ENCODE assay signal across 8 mouse cellular contexts in genomic region chr1:91251148-91251650, GRCm38 (mm10). TPM values are rescaled to one million over a fixed set of nuclear protein-coding genes. Genes with fewer than 3 reads are reported as not detected.
DNase-seq lines count a peak whose midpoint lies in the region; ATAC-seq and TF ChIP-seq lines count a peak whose summit lies in the region.

No protein-coding gene starts in this region.

- no peaks in the 10 kb centered on the region for H3K27me3 ChIP-seq in kidney, embryonic 14.5 days (ENCODE audit: control insufficient read depth, insufficient read depth, low read length)
- no peaks in the 10 kb centered on the region for H3K27me3 ChIP-seq in heart, embryonic 13.5 days (replicated peaks)
- no peaks in the 10 kb centered on the region for H3K27me3 ChIP-seq in liver, embryonic 12.5 days (replicated peaks)
- H3K27me3 ChIP-seq in small intestine, adult 2 months (ENCODE audit: control insufficient read depth, insufficient read depth, low read length) = no peaks in the 10 kb centered on the region

- 42% methylated on average over 5 of the region's 5 CpGs for WGBS in kidney, embryonic 14.5 days
- WGBS in bone marrow, adult 2 months = 8% methylated on average over 5 of the region's 5 CpGs
- 39% methylated on average over 5 of the region's 5 CpGs for WGBS in heart, embryonic 13.5 days
- 15% methylated on average over 5 of the region's 5 CpGs for WGBS in liver, embryonic 12.5 days (ENCODE audit: insufficient replicate concordance)
- 32% methylated on average over 5 of the region's 5 CpGs for WGBS in small intestine, adult 2 months

- ATAC-seq in kidney, embryonic 14.5 days (ENCODE audit: low FRiP score, low TSS enrichment) = no peak
- ATAC-seq in heart, embryonic 13.5 days (ENCODE audit: extremely low read depth, insufficient number of reproducible peaks, low FRiP score, low TSS enrichment) = no peak
- ATAC-seq in liver, embryonic 12.5 days = no peak

- no peak overlapping the region for H3K27ac ChIP-seq in kidney, embryonic 14.5 days (ENCODE audit: low read depth, low read length)
- H3K27ac ChIP-seq in bone marrow, adult 2 months (ENCODE audit: control insufficient read depth, insufficient read depth, low read depth, low read length, poor library complexity) = peak overlapping the region; percentile 89
- H3K27ac ChIP-seq in heart, embryonic 13.5 days (replicated peaks) = peak overlapping the region; percentile 87
- peak overlapping the region; percentile 92 for H3K27ac ChIP-seq in liver, embryonic 12.5 days
- H3K27ac ChIP-seq in small intestine, adult 2 months (ENCODE audit: insufficient read depth, low read depth, low read length) = peak overlapping the region; percentile 48

- peak overlapping the region; percentile 72 for H3K4me2 ChIP-seq in kidney, embryonic 14.5 days (replicated peaks; ENCODE audit: low read depth, low read length)
- H3K4me2 ChIP-seq in heart, embryonic 13.5 days = peak overlapping the region; percentile 94
- peak overlapping the region; percentile 92 for H3K4me2 ChIP-seq in liver, embryonic 12.5 days

- no peak for DNase-seq in kidney, adult 11 months
- DNase-seq in left cerebral cortex, adult 8-10 months (ENCODE audit: low spot score in 2 of 2) = no peak
- no peak for DNase-seq in ovary, adult 18-20 months (ENCODE audit: low spot score)

- H3K9me3 ChIP-seq in kidney, embryonic 14.5 days (ENCODE audit: control insufficient read depth, low read length) = no peaks in the 10 kb centered on the region
- no peaks in the 10 kb centered on the region for H3K9me3 ChIP-seq in heart, embryonic 13.5 days
- H3K9me3 ChIP-seq in liver, embryonic 12.5 days (replicated peaks) = no peaks in the 10 kb centered on the region

- peaks cover 16% of the 10 kb centered on the region for H3K4me1 ChIP-seq in kidney, embryonic 14.5 days (ENCODE audit: control insufficient read depth, insufficient read depth, low read length)
- H3K4me1 ChIP-seq in bone marrow, adult 2 months (ENCODE audit: control insufficient read depth, insufficient read depth, low read length) = peaks cover 3% of the 10 kb centered on the region; the same call in 1 of the 2 replicates
- peaks cover 41% of the 10 kb centered on the region for H3K4me1 ChIP-seq in heart, embryonic 13.5 days
- H3K4me1 ChIP-seq in liver, embryonic 12.5 days = peaks cover 59% of the 10 kb centered on the region
- peaks cover 19% of the 10 kb centered on the region; the same call in 1 of the 2 replicates for H3K4me1 ChIP-seq in small intestine, adult 2 months (ENCODE audit: control insufficient read depth, insufficient read depth, insufficient read length, low read length)

- TF ChIP-seq CTCF in bone marrow, adult 2 months (IDR thresholded peaks at IDR 0.05; ENCODE audit: control insufficient read depth, insufficient read depth, low read length) = no peak
- no peak for TF ChIP-seq CTCF in small intestine, adult 2 months (IDR thresholded peaks at IDR 0.05; ENCODE audit: extremely low read depth, insufficient read length, insufficient replicate concordance, low read depth, low read length)

- peak overlapping the region; percentile 99 for H3K4me3 ChIP-seq in kidney, embryonic 14.5 days (ENCODE audit: low read length)
- H3K4me3 ChIP-seq in bone marrow, adult 2 months (replicated peaks; ENCODE audit: control insufficient read depth, low read depth, low read length) = peak overlapping the region; percentile 96
- peak overlapping the region; percentile 99 for H3K4me3 ChIP-seq in heart, embryonic 13.5 days
- H3K4me3 ChIP-seq in liver, embryonic 12.5 days = peak overlapping the region; percentile 99
- peak overlapping the region; percentile 78 for H3K4me3 ChIP-seq in small intestine, adult 2 months (ENCODE audit: low read depth, low read length)

- no peak for TF ChIP-seq POLR2A in bone marrow, adult 2 months (IDR thresholded peaks at IDR 0.05; ENCODE audit: borderline replicate concordance, control insufficient read depth, low read depth, low read length)
- TF ChIP-seq POLR2A in small intestine, adult 2 months (IDR thresholded peaks at IDR 0.05; ENCODE audit: low read depth, low read length) = no peak

- H3K36me3 ChIP-seq in kidney, embryonic 14.5 days (ENCODE audit: control insufficient read depth, insufficient read depth, low read length) = 0 out of 2 replicates have a peak, but pooled peaks cover 3% of the 10 kb centered on the region
- peaks cover 10% of the 10 kb centered on the region for H3K36me3 ChIP-seq in heart, embryonic 13.5 days
- peaks cover 16% of the 10 kb centered on the region for H3K36me3 ChIP-seq in liver, embryonic 12.5 days
- 0 out of 2 replicates have a peak, but pooled peaks cover 4% of the 10 kb centered on the region for H3K36me3 ChIP-seq in small intestine, adult 2 months (ENCODE audit: control insufficient read depth, insufficient read depth, low read length)

- H3K9ac ChIP-seq in kidney, embryonic 14.5 days (ENCODE audit: low read depth, low read length) = peak overlapping the region; percentile 97; the same call in 1 of the 2 replicates
- peak overlapping the region; percentile 99 for H3K9ac ChIP-seq in heart, embryonic 13.5 days
- H3K9ac ChIP-seq in liver, embryonic 12.5 days = peak overlapping the region; percentile 99

RNA-seq across cellular contexts. Expression of gene Ube2f, which starts 1.1 kb away (rescaled TPM):
- polyA plus RNA-seq in kidney, embryonic 14.5 days (2014; fragmentation: Nextera tagmentation; extraction: Ambion mirVana) = 72.4 and 80.5 TPM in 2 replicates
- 48.9 and 62.6 TPM in 2 replicates for polyA plus RNA-seq in bone marrow, adult 2 months (2011; ENCODE audit: insufficient read depth, insufficient read length, low replicate concordance, missing spikeins)
- 61.2 and 64.8 TPM in 2 replicates for polyA plus RNA-seq in heart, embryonic 13.5 days (2015; fragmentation: Nextera tagmentation; extraction: Ambion mirVana)
- polyA plus RNA-seq in liver, embryonic 12.5 days (2016; fragmentation: Nextera tagmentation; extraction: Ambion mirVana) = 71.6 and 73.4 TPM in 2 replicates
- 12.4 and 19.5 TPM in 2 replicates for polyA plus RNA-seq in small intestine, adult 2 months (2012; rRNA removed)
- total RNA-seq in left cerebral cortex, adult 8-10 months (2022) = 10 to 100 TPM; 48.2 to 54.9 (median 51.6) TPM

RNA-seq across cellular contexts. Expression of gene Scly, which starts 46.9 kb away (rescaled TPM):
- 11.4 and 15.3 TPM in 2 replicates for polyA plus RNA-seq in kidney, embryonic 14.5 days (2014; fragmentation: Nextera tagmentation; extraction: Ambion mirVana)
- polyA plus RNA-seq in bone marrow, adult 2 months (2011; ENCODE audit: insufficient read depth, insufficient read length, low replicate concordance, missing spikeins) = 24.1 and 26.7 TPM in 2 replicates
- polyA plus RNA-seq in heart, embryonic 13.5 days (2015; fragmentation: Nextera tagmentation; extraction: Ambion mirVana) = 12.6 and 15.9 TPM in 2 replicates
- polyA plus RNA-seq in liver, embryonic 12.5 days (2016; fragmentation: Nextera tagmentation; extraction: Ambion mirVana) = 28.8 and 30.0 TPM in 2 replicates
- polyA plus RNA-seq in small intestine, adult 2 months (2012; rRNA removed) = 20.9 and 30.2 TPM in 2 replicates
- total RNA-seq in left cerebral cortex, adult 8-10 months (2022) = 10 to 100 TPM; 19.5 to 24.4 (median 21.5) TPM
